Comparison of ENCODE assay signal across 14 mouse cellular contexts in genomic region chr7:102192356-102192755, GRCm38 (mm10). TPM values are rescaled to one million over a fixed set of nuclear protein-coding genes. Genes with fewer than 3 reads are reported as not detected.
A peak's percentile ranks its signal among the peaks of the same experiment; 100 is the strongest.
DNase-seq lines count a peak whose midpoint lies in the region; ATAC-seq and TF ChIP-seq lines count a peak whose summit lies in the region.
"Had no signal": no experiment of that assay in that cellular context is flagged by ENCODE, and none has a peak within 500 bp of the region (broad histone marks: within the 10 kb centered on the region; RNA-seq: fewer than 3 reads in every experiment).

No protein-coding gene starts in this region.

- H3K4me1 ChIP-seq in forebrain, postnatal 0 days (ENCODE audit: insufficient read depth): no peaks in the 10 kb centered on the region
- no peaks in the 10 kb centered on the region for H3K4me1 ChIP-seq in forebrain, embryonic 13.5 days
- H3K4me1 ChIP-seq: lung, embryonic 15.5 days; midbrain, embryonic 13.5 days had no signal

- ATAC-seq in forebrain, postnatal 0 days: no peak
- no peak for ATAC-seq in forebrain, embryonic 13.5 days
- ATAC-seq: midbrain, embryonic 13.5 days had no signal

- no peak for DNase-seq in forebrain, postnatal 0 days
- no peak for DNase-seq in left cerebral cortex, adult 2 months (ENCODE audit: extremely low spot score in 1 of 2, low spot score in 2 of 2)
- DNase-seq in left cerebral cortex, adult 9 months (ENCODE audit: low spot score in 2 of 2): no peak
- DNase-seq in CD4-positive helper T cell, adult 2 months (ENCODE audit: low read depth, low spot score): peak; percentile 23
- DNase-seq in lung, postnatal 10 days: peak; percentile 19
- no peak for DNase-seq in heart, postnatal 14 days
- no peak for DNase-seq in urinary bladder, postnatal 25 days (ENCODE audit: low spot score)
- DNase-seq: adrenal gland, adult 2 months; kidney, adult 18-20 months; left cerebral cortex, postnatal 4 days; right cerebral cortex, adult 18-20 months had no signal

- TF ChIP-seq CTCF in forebrain, postnatal 0 days (IDR thresholded peaks at IDR 0.05; ENCODE audit: low read depth): 0 out of 2 replicates have a peak, but pooled peaks have one; percentile 3
- TF ChIP-seq CTCF in left cerebral cortex, adult 2 months (IDR thresholded peaks at IDR 0.05): peak; percentile 41

- no peak overlapping the region for H3K4me3 ChIP-seq in forebrain, postnatal 0 days (ENCODE audit: low read depth, low read length)
- H3K4me3 ChIP-seq in forebrain, embryonic 13.5 days: no peak overlapping the region
- no peak overlapping the region for H3K4me3 ChIP-seq in left cerebral cortex, adult 2 months
- H3K4me3 ChIP-seq: lung, embryonic 15.5 days; midbrain, embryonic 13.5 days had no signal

- no peak overlapping the region for H3K4me2 ChIP-seq in forebrain, postnatal 0 days (ENCODE audit: low read depth)
- H3K4me2 ChIP-seq in forebrain, embryonic 13.5 days: no peak overlapping the region
- H3K4me2 ChIP-seq: lung, embryonic 15.5 days; midbrain, embryonic 13.5 days had no signal

- peaks cover 54% of the 10 kb centered on the region for H3K36me3 ChIP-seq in forebrain, postnatal 0 days (ENCODE audit: insufficient read depth)
- H3K36me3 ChIP-seq in forebrain, embryonic 13.5 days (ENCODE audit: poor library complexity, severe bottlenecking): peaks cover 66% of the 10 kb centered on the region

- no peaks in the 10 kb centered on the region for H3K9me3 ChIP-seq in forebrain, postnatal 0 days (ENCODE audit: low read length)
- no peaks in the 10 kb centered on the region for H3K9me3 ChIP-seq in forebrain, embryonic 13.5 days (replicated peaks)
- H3K9me3 ChIP-seq: lung, embryonic 15.5 days; midbrain, embryonic 13.5 days had no signal

- no peaks in the 10 kb centered on the region for H3K27me3 ChIP-seq in forebrain, postnatal 0 days (ENCODE audit: insufficient read depth, low read length)
- H3K27me3 ChIP-seq in forebrain, embryonic 13.5 days: no peaks in the 10 kb centered on the region
- H3K27me3 ChIP-seq: lung, embryonic 15.5 days; midbrain, embryonic 13.5 days had no signal

- intact Hi-C loops in left cerebral cortex, adult 2 months (cut with DNase I): loop anchor here (5.0 kb wide), 1 partner anchor 35 kb away; no protein-coding TSS in a partner anchor
- intact Hi-C loops in heart, postnatal 14 days (cut with DNase I): loop anchor here (5.0 to 10.0 kb wide), 2 partner anchors 60 to 222 kb away; no protein-coding TSS in a partner anchor

- 98% methylated on average over 1 of the region's 1 CpGs for WGBS in forebrain, postnatal 0 days
- WGBS in forebrain, embryonic 13.5 days: 91% methylated on average over 1 of the region's 1 CpGs

- H3K27ac ChIP-seq in forebrain, postnatal 0 days (ENCODE audit: low read depth, low read length): no peak overlapping the region
- H3K27ac ChIP-seq in forebrain, embryonic 13.5 days: no peak overlapping the region
- H3K27ac ChIP-seq in left cerebral cortex, adult 2 months: no peak overlapping the region
- H3K27ac ChIP-seq: lung, embryonic 15.5 days; midbrain, embryonic 13.5 days had no signal

- no peak overlapping the region for H3K9ac ChIP-seq in forebrain, postnatal 0 days
- H3K9ac ChIP-seq in forebrain, embryonic 13.5 days: no peak overlapping the region
- H3K9ac ChIP-seq: lung, embryonic 15.5 days; midbrain, embryonic 13.5 days had no signal

RNA-seq across cellular contexts. Expression of gene Nup98, which starts 17.6 kb away (rescaled TPM):
- 30.7 and 40.9 TPM in 2 replicates for total RNA-seq in forebrain, postnatal 0 days (2014; rRNA removed)
- 6.2 and 9.5 TPM in 2 replicates for polyA plus RNA-seq in forebrain, postnatal 0 days (2015; fragmentation: Nextera tagmentation; extraction: Ambion mirVana)
- polyA plus RNA-seq in forebrain, embryonic 13.5 days (2015; fragmentation: Nextera tagmentation; extraction: Ambion mirVana): 27.2 and 30.0 TPM in 2 replicates
- total RNA-seq in left cerebral cortex, adult 2 months (2021): 10 to 100 TPM; 41.6 to 45.3 TPM
- 10 to 100 TPM; 31.9 to 34.2 TPM for total RNA-seq in heart, postnatal 14 days (2021)

RNA-seq across cellular contexts. Expression of gene Pgap2, which starts 17.7 kb away (rescaled TPM):
- total RNA-seq in forebrain, postnatal 0 days (2014; rRNA removed): 35.9 and 38.2 TPM in 2 replicates
- polyA plus RNA-seq in forebrain, postnatal 0 days (2015; fragmentation: Nextera tagmentation; extraction: Ambion mirVana): 41.8 and 50.8 TPM in 2 replicates
- 50.6 and 52.4 TPM in 2 replicates for polyA plus RNA-seq in forebrain, embryonic 13.5 days (2015; fragmentation: Nextera tagmentation; extraction: Ambion mirVana)
- 10 to 100 TPM; 23.1 to 24.6 TPM for total RNA-seq in left cerebral cortex, adult 2 months (2021)
- total RNA-seq in heart, postnatal 14 days (2021): 10 to 100 TPM; 54.4 to 55.7 TPM

Comparison
In these comparisons a context has a peak if more than half of its experiments do, and no peak if none do; other contexts are left out.
1. DNase-seq: peak in CD4-positive helper T cell, adult 2 months (single experiment) and lung, postnatal 10 days (single experiment); none in forebrain, postnatal 0 days (single experiment), left cerebral cortex, adult 2 months (0 of 2), left cerebral cortex, adult 9 months (0 of 2), heart, postnatal 14 days (0 of 2) and urinary bladder, postnatal 25 days (single experiment).